Mouse (Mus musculus) cerebellum, adult 11-12 months (tissue): ENCODE results near the gene Bcar3.

Experiments
- DNase-seq: peaks from one replicate; pipeline ENCODE4 v3.0.0; 2022

Gene Bcar3

DNA sequence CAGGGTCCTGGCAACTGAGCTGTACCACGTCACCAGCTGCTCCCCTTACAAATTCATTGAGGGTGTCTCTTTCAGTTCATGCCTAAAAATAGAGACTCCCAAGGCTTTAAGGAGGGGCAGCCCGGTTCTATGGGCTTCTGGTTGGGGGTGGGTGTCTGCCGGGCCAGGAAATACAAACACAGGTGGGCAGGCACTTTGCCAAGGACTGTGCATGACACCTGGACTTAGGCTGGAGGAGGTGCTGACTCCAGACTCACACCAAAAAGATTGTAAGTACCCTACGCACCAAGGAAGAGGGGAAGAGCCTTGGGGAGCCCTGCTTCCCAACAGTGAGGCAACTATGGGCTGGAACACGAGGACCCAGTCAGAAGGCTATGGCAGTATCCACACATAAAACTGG, 44.1 kb downstream of the Bcar3 start:
- DNase-seq: no peak

DNA sequence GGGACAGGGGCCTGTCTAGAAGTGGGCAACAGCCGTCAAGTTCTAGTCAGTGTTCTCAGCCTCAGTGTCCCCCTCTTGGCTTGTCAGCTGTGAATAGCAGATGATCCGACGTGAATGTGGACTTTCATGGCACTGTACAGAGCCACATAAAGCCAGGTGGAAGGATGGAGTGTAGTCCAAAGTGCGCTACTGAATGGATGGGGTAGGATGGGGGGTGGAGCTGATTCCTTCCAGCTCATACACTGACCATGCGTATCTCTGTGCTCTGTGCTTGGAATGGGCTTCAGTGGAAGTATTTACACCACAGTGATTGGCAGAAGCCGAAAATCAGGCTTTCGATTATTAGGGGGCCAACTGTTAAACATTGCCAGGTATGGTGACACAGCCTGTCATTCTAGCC, 45.0 kb downstream of the Bcar3 start:
- DNase-seq: no peak

DNA sequence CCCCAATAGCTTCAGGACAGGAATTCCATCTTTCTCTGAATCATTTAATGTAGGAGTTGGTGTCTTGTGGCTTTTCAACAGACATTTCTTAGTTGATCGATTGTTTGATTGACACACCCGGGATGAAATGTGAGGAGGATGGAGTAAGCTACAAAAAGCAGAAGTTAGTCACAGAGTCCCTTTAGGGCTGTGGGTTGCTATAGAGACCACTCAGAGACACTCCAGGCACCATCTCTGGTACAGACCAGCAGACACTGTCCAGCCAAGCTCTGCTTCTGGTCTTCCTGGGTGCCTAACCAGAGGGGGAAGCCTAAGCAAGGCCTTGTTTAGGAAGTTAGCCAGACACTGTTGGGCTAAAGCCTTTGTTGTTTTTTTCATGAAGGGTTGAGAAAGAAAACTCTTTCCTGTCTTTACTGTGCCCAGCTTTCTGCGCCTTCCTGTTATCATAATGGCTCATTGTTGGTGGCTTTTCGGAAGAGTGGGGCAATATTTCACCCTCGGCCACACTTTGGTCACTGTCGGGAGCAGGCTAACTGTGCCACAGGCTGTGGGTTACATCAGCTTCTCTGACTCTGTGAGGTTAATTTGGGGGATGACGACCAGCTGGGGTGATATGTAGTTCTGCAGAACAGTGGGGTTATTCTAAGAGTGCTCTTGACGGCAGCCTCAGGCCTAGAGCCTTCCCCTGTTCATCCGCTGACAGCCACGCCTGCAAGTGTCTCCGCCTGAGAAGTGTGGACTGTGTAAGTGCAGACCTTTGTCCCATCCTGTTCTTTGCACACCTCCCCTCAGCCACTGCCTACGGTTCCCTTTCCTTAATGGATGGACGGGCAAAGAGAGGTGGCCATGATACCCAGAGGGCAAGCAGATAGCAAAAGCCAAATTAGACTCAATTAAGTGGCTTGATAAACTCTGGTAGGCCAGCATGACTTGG, 46.5 kb downstream of the Bcar3 start:
- DNase-seq: no peak

GRCm38 (mm10) chr3:122343437-122343853, 49.5 kb downstream of the Bcar3 start:
- no peak for DNase-seq

- no peak for DNase-seq
Measured at GRCm38 (mm10) chr3:122344350-122344749, 50.4 kb downstream of the Bcar3 start.

- no peak for DNase-seq
Measured at GRCm38 (mm10) chr3:122345977-122346472, 52.1 kb downstream of the Bcar3 start.

GRCm38 (mm10) chr3:122346600-122346999, 52.7 kb downstream of the Bcar3 start:
- DNase-seq: no peak

DNA sequence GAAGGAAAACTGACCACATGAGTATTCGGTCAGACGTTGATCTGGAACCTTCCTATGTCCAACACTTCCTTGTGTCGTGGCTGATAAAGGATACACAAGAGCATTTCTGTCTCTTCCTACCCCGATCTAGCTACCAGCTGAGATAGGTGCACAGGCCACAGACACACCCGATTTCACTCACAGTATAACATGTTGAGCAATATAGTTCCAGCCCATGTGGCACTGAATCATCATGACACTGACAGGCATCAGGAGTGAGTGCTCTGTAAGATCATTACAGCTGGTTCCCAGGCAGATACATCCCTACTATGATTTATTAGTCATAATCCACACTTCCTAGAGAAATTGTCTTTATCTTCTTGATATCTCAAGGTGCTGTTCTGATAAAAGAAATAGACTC, 54.7 kb downstream of the Bcar3 start:
- DNase-seq: no peak

DNA sequence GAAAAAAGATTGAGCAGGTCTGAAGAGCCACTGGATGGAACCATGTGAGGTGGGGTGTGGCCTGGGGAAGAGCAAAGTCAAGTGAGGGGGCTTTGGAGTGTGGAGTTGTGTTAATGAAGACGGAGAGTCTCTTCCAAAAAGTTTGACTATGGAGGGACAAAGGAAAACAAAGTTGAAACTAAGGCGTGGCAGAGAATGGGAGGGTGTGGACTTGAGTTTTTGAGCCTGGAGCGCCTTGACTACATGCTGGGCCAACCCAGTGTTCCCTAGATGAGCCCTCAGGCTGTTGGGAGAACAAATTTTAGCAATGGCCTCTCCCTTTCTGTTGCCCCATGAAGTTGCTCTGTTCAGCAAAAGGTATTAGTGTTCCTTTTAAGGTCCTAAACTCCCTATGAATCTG, 58.9 kb downstream of the Bcar3 start:
- no peak for DNase-seq

DNA sequence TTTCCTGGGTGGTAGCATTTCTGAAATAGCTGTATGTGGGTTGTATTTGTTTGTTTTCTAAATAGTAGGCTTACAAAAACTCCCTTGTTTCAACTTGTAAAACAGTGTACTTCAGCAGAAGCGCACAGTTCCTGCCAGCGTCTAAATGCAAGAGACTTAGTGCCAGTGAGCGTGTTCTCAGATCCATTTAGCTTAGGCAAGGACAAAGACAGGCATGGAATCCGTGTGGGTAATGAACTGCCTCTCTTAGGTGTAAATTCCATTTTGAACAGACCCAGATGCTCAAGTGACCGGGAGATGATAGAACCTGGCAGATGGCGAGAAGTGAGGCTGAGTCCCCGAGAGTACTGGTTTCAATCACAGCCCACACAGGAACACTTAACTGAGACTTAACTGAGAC, 65.5 kb downstream of the Bcar3 start:
- DNase-seq: no peak

GRCm38 (mm10) chr3:122359954-122360353, 66.0 kb downstream of the Bcar3 start:
- no peak for DNase-seq

DNA sequence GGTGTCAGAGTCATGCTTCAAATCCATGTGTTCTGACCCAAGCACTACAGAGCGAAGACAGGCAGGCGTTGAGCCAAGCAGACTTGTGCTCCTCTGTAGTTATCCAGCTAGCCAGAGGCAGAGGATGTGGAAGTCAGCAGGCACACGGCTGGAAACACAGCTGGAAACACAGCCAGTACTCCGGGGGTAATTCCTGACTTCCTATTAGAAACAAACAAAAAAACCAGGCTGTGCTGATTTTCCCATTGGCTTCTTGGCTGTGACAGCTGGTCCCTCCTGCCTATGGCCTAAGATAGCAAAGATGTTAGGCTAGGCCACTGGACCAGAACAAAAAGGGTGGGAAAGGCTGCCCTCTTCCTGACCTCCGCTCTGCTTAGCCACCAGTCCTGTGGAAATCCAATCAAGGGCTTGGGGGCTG, 66.8 kb downstream of the Bcar3 start:
- DNase-seq: no peak

DNA sequence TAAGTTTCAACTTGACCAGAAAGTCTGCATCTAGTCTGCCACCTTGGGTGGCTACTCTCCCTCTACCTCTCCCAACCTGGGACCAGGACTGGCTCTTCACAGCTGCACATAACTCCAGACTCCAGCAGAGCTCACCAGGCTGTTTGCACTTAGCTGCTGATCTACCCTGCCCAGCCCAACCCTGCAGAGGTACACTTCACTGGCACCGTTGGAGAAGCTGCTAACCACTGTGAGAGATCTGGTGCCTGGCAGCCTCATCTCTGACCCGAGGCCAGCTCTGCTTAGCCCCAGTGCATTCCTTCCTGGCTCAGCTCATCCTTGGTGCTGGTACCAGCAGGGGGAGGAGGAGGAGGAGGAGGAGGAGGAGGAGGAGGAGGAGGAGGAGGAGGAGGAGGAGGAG, 68.8 kb downstream of the Bcar3 start:
- no peak for DNase-seq

DNA sequence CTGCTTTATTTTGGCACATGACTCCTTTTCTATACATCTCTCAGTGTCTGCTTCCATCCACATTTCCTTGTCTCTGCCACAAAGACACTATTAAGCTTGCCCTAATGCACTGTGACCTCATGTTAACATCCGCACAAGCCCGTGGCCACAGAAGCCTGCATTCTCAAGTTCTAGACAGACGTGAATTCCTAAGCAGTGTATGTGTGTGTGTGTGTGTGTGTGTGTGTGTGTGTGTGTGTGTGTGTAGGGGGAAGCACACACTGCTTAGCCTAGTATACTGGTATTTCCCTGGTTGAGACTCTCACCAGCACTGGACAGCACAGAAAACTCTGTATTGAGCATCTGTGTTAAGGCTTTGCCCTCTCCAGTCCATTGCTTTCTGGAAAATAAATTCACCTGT, 70.6 kb downstream of the Bcar3 start:
- DNase-seq: no peak

GRCm38 (mm10) chr3:122365326-122365725, 71.4 kb downstream of the Bcar3 start:
- DNase-seq: no peak

DNA sequence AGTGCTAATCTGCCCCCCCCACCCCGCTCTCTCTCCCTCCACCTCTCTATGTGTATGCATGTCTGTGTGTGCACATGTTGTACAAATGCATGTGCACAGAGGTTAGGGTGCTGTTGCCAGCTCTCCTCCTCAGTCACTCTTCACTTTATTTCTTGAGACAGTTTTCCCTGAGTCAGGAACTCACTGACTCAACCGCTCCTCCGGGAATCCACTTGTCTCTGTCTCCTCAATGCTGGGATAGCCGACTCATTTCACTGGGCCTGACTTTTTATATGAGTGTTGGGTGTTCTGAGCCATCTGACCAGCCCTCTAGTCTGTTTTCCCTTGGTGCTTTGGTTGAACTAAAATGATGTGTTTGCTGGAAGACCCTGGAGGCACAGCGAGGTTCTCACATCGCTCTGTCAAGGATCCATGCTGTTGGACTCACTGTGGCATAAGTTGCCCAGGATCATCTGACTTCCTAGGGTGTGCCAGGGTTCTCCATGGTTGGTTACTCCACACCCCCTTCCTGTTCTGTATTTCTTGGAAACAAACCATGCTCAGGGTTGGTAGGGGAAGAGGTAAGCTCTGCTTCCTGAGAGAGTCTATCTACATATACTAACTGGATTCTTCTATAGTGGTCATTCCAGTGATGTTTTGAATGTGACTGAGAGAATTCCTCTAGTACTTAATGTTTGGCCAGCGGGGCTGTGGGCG, 77.9 kb downstream of the Bcar3 start:
- DNase-seq: no peak

- DNase-seq: no peak
Measured at GRCm38 (mm10) chr3:122372617-122373016, 78.7 kb downstream of the Bcar3 start.

GRCm38 (mm10) chr3:122376011-122376410, 82.1 kb downstream of the Bcar3 start:
- DNase-seq: no peak

DNA sequence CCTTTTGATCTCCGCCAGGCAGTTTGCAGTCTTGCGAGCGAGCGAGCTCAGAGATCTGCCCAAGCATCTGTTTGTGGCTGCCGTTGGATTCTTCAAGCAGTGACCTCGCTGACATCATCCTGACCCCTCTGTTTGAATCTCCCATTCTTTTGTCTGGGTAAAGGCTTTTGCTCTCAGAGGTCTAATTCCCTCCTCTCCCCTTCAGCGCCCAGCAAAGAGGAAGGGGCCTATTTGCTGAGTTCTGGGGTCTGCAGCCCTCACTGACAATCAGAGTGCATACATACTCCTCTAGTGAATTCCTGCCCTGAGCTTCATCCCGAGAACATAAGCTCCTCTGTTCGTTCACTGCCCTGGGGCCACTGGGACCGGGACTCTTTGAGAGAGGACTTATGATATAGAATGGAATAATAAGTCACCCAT, 82.5 kb downstream of the Bcar3 start:
- no peak for DNase-seq

GRCm38 (mm10) chr3:122376841-122377464, 83.0 kb downstream of the Bcar3 start:
- DNase-seq: no peak

DNA sequence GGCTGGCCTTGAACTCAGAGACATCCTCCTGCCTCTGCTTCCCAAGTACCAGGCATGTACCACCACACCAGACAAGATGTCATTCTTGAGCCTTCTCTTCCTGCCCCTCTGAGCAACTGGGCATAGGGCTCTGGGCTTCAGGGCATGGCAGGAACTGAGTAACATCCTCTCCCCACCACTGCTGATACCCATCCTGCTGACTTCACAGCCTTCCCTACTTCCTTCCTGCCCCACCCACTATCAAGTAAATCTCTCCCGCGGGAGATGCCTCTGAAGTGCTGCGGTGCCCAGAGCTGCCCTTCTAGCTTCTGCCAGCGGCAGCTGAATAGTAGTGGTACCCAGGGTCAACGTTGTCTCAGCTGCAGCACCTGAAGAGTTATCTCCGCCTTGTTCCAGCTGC, 84.7 kb downstream of the Bcar3 start:
- no peak for DNase-seq

DNA sequence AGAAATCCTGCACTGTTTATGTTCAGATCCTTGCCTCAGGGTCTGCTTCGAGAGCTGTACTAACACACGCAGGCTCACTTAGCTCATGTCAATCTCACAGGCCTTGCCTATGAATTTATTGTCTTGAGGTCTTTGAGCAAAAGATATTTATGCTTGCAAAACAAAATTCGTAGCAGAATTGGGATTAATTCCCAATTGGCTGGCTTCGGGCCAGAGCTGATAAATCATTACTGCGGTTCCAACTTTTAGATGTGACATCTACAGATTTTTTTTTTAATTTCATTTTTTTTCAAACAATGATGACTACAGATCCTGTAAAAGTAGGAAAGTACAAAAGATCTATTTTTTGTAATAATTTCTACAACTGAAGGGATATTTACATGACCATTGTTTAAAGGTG, 86.8 kb downstream of the Bcar3 start:
- no peak for DNase-seq

DNA sequence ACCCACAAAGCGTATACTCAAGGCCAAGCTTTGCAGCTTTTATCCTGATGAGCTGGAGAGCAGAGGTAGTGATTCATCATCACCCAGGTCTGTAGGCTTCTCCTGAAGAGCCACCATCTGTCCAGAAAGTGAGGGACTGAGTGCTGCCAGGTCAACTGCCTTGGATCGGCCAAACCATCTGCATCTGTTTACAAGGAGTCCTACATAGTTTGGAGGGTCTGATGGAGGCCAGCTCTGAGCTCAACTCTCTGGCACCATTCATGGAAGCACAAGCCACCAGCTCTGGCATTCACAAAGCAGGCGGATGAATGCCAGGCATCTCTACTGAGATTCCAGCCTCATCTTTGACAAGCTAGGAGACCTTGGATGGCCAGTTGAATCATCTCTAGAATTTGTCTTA, 87.7 kb downstream of the Bcar3 start:
- DNase-seq: peak; percentile 88

- no peak for DNase-seq
Measured at GRCm38 (mm10) chr3:122386444-122386843, 92.5 kb downstream of the Bcar3 start.
